Mouse (Mus musculus) spleen, adult 2 months (tissue): Measurements from ENCODE around the gene Slfn9.

Experiments used
- CTCF ChIP-seq: fragments of 200-500 bp; IDR thresholded peaks from 2 replicates; pipeline ENCODE4 v1.5.1; 2011; ENCODE audit warnings: mild to moderate bottlenecking, inconsistent platforms; ENCODE audit not compliant: insufficient read depth, insufficient read length, insufficient replicate concordance; ENCODE audit errors: extremely low read depth
- POLR2A ChIP-seq: fragments of 200-500 bp; IDR thresholded peaks from 2 replicates; pipeline ENCODE4 v1.6.1; 2011; ENCODE audit warnings: low read depth, low read length, inconsistent platforms

DNA sequence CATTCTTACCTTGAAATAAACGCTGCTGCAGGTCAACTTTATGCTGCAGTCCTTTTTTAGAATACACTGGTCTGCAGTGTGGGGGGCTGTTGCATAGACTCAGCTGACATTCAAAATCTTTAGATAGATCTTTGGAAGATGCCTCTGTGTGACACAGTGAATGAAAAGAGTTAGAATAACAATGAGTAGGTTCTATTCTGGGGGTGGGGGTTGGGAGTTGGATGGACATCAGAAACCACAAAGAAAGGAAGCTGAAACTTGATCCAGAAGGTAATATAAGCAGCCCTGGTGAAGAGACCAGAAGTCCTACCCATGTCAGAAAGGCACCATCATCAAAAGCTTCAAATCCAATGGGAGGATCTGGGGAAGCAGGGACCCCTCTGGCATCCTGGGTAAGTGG lies 21.7 kb upstream of the Slfn9 start:
- TF ChIP-seq POLR2A, result no peak
- TF ChIP-seq CTCF, result no peak
